Mouse (Mus musculus): ENCODE results near the gene Gm20538.

Gene Gm20538

DNA sequence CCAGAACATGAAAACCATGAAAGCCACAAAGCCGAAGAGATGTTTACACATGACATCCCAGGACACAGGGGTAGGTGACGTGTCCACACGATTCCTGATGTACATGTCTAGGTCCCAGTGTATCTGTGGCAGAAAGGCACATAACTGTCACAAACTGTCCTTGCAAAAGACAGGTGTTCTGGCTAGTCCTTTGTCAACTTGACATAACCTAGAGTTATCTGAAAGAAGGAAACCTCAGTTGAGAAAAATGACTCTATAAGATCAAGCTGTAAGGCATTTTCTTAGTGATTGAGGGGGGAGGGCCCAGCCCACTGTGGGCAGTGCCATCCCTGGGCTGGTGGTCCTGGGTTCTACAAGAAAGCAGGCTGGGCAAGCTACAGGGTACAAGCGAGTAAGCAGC, at the start of gene Gm20538:
TSS of gene Gm20538 (minus strand) at position 101 of the 400 bp plus-strand sequence.
- DNase-seq (ENCODE audit: extremely low spot score, low read depth, low spot score): no peak

DNA sequence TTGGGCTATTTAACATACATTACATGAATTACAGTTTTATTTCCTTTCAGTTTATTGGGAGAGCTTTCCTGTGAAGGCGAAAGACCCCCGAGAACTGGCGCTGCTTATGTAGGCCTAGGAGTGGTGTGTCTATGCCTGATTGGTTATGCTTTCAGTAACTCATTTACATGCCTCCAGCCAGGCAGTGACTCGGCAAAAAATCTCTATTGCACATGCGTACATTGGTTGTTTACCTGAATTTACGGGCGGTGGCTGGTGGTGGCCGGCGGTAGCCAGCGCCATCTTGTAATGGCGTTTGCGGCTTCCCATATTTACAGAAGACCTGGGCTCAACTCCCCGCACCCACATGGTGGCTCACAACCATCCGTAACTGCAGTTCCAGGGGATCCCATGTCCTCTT, 41.5 kb upstream of the Gm20538 start:
- DNase-seq (ENCODE audit: extremely low spot score, low read depth, low spot score): no peak

DNA sequence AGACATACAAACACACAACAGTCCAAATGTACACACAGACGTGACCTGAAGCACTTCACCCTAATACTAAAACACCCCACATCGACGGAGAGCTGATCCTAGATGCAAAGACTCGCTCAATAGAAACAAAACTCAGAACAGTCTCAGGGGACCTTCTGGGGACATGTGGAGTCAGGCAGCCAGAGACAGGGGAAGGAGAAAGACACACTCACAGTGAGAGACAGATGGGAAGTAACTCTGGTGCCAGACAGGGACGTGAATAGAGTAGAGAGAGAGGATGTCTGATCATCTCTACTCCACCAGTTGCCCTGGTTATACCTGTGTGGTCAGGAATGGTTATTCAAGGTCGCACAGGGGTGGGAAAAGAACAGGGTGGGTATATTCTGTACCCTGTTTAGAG, 39.0 kb upstream of the Gm20538 start:
- no peak for DNase-seq (ENCODE audit: extremely low spot score, low read depth, low spot score)

DNA sequence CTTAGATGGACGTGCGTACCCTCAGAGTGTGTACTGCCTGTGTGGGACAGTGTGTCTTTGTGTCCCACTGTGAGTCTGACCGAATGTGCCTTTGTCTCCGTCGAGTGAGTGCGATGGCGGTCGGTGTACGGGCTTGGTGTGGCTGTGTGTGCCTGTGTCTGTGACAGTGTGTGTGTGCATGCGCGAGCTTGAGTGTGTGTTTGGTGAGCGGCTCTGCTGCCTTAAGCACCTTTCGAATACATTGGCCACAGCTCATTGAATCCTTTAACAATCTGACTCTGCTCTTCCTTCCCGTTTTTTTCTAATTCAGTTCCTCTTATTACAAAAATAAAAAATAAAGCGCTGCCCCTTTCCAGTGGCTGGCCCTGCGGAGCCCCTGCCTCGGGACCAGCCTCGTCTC, 38.4 kb upstream of the Gm20538 start:
- DNase-seq (ENCODE audit: extremely low spot score, low read depth, low spot score): no peak

DNA sequence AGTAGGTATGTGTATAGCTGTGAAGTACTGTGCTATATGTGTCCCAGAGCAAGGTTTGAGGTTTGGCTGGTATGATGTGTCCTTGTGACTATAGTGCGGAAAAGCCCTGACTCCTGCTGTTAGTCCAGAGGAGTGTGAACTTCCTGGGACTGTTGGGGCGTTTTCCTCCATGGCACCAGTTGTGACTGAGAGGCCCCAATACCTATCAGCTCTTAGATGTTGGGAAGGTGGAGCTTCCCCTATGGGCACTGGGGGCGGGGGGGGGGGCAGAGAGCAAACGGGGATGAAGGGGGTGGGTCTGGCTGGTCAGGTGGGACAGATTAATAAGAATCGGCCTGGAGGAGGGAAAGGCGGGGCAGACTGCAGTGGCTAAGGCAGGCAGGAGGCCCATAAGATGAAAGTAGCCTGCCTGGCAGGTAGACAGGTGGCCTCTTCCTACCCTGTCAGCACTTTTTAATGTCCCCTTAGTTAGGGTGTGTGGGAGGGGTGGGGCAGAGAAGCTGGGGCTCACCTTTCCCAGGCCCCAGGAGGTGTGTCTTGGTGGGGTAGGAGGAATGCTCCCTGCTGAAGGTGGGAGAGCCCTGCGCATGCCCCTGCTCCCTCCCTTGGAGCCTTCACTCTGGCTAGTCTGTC, 37.1 kb upstream of the Gm20538 start:
- no peak for DNase-seq (ENCODE audit: extremely low spot score, low read depth, low spot score)

DNA sequence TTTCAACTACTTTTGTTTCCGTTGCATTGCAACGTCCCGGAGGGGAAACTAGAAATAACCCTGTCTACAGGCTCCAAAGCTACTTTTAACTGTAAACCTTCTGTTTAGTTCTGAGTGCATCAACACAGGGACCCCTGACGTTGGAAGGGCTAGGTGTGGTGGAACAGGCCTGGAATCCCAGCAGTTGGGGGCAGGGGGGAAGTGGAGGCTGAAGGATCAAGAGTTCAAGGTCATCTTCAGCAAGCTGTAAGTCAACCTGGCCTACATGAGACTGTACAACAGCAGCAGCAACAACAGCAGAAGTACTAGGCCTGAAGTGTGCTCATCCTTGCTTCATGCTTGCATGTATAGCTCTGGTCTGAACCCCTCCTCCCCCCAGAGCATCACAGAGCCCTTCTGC, 35.4 kb upstream of the Gm20538 start:
- DNase-seq (ENCODE audit: extremely low spot score, low read depth, low spot score): no peak

DNA sequence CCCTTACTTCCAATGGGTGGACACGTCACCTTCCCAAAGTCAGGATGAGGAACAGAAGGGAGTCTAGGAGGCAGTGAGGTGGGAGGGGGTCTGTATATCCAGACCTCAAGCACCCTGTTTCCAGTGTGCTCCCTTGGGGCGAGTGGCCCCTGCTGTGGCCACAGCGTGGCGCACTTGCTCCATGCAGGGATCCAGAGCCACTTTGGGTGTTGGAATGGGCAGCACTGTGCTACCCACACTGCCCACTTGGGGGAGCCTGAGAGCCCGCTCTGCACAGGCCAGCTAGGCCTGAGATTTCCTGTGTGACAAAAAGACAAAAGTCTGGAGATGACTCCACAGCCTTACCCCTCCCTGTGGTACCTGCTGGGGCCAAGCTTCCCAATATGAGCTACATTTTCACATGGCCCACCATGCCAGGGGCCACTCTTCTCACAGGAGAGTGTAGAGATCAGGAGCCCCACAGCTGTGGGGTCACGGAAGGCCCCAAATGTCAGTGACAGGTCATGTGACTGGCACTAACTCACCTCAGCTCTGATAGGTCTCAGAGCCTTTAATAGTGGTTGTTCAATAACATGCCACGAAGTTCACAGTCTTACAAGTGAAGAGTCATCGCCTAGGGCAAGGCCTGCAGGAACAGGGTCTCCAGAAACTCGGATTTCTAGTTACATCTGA, 30.1 kb upstream of the Gm20538 start:
- DNase-seq (ENCODE audit: extremely low spot score, low read depth, low spot score): peak; percentile 68

DNA sequence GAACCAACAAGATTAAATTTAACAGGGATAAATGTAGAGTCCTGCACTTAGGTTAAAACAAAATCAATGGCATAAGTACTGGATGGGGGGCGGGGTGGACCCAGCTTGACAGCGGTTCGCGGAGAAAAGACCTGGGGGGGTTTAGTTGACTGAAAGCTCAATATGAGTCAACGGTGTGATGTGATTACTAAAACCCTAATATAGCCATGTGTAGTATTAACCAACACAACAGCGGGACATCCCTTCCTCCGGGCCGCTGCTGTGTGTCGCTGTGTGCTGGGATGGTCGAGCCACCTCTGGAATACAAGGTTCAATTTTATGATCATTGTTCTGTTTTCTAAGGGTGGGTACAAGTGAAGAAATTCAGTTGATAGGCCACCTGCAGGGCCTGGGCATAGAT, 29.5 kb upstream of the Gm20538 start:
- DNase-seq (ENCODE audit: extremely low spot score, low read depth, low spot score): no peak

DNA sequence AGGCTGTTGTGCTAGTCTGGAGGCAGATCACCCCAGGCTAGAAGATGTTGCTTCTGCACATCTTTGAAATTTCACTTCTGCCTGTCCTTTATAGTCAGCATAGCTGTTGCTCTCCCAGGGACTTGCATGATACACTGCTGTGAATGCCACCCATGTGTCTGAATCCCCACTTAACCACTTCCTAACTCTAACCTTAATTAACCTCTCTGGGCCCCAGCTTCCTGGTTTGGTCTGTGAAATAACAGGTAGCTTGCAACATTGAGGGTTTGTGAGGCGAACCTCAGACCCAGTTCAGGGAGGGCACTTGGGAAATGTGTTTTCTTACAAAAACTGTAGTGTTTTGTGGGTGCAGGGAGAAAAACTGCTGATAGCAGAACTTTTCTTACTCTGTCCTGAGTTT, 25.4 kb upstream of the Gm20538 start:
- DNase-seq (ENCODE audit: extremely low spot score, low read depth, low spot score): no peak

DNA sequence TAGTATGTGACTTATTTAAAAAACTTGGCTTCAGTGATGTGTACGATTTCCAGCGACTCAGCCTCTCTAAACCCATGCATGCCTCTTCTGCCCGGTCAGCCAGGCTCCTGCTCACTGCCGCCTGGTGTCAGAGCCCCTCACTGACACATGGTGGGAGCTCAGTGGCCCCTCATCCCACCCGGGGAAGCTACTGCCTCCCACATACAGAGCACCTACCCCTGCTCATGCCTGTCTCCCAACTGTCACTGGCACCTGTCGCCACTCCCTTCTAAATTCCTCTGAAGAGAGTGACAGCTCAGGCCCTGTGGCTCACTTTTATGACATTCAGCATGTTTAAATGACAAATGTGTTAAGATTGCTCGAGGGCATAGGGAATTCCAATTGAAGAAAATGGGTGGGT, 23.6 kb upstream of the Gm20538 start:
- no peak for DNase-seq (ENCODE audit: extremely low spot score, low read depth, low spot score)

DNA sequence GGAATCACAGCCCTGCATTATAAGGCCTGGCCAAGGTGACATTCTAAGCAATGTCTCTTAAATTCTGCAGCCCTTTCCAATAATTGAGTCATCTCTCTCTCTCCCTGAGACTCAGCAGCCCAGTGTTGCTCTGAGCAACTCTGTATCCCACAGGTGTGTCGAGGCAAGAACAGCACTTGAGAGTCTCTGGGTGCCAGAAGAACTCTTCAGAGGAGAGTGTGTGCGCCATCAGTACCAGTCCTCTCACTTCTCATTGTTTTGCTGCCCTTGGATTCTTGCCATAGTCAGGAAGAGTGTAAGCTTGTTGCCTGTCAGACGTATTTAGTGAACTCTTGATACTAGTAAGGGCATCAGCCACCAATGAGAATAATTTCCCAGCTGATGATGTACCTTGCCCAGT, 15.1 kb upstream of the Gm20538 start:
- DNase-seq (ENCODE audit: extremely low spot score, low read depth, low spot score): no peak

DNA sequence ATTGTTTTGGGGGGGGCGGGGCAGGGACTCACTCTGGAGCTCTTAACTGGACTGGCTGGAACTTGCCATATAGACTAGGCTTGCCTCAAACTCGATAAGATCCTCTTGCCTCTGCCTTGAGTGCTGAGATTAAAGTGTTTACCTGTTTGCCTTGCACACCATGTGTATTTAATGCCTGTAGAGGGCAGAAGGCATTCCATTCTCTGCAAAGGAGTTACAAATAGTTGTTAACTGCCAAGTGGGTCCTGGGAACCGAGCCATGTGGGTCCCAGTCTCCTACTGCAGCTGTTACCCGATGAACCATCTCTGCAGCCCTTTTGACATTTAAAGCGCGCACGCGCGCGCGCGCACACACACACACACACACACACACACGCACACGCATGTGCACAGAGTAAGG, 11.4 kb upstream of the Gm20538 start:
- DNase-seq (ENCODE audit: extremely low spot score, low read depth, low spot score): no peak

DNA sequence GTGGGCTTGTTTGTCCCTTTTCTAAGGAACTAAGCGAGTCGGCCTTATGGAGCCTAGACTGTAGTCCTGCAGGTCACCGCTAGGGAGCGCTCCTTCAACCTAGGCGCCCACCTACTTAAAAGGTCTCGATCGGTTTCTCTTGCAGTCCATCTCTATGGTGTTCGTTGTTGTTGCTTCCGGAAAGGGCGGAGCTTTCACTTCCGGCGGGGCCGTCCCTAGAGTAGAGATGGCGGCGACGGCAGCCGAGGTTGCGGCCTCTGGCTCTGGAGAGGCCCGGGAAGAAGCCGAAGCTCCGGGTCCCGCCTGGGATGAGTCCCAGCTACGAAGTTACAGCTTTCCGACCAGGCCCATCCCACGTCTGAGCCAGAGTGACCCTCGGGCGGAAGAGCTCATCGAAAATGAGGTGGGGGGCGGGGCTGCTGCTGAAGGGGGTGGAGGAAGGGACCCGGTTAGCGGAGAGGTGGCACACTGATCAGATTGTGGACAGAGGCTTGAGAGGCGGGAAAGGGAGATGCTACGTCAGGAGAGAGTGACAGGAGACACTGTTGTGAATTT, 10.1 kb upstream of the Gm20538 start, which contains the start of gene Hif1an:
TSS of gene Hif1an (plus strand) at position 199 of the 555 bp plus-strand sequence.
- peak; percentile 98 for DNase-seq (ENCODE audit: extremely low spot score, low read depth, low spot score)

DNA sequence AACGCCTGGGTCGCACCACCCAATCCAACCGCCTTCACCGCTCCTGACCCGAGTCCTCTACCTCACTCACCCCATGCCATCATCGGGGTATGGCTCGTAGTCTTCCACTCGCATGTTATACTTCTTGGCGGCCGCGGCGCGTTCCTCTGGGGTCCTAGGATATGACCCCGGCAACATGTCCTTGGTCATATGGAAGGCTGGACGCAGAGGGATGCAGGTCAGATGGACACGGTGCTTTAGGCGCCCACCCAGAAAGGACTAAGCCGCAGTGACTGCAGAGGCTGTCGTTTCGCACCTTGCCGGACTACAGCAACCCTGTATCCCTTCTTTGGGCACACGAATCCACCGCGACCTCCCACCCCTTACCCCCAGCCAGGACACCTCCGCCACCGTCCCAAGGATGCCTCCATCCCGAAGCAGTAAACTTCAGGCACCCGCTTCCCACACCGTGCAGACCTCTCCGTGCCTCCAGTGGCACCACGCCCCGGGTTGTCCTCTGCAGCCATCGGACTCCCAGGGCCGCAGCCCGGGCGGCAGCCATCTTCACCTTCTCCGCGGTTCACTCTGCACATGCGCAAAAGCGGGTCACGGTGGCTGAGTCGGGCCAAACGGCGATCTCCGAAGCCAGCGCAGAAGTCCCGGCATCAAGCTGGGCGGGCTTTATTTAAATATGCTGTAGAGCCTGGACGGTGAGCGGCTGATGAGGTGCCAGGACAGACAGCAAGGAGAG, 2.4 kb upstream of the Gm20538 start, which contains the start of gene Ndufb8:
TSS of gene Ndufb8 (minus strand) at position 580 of the 730 bp plus-strand sequence.
- peak; percentile 82 for DNase-seq (ENCODE audit: extremely low spot score, low read depth, low spot score)

DNA sequence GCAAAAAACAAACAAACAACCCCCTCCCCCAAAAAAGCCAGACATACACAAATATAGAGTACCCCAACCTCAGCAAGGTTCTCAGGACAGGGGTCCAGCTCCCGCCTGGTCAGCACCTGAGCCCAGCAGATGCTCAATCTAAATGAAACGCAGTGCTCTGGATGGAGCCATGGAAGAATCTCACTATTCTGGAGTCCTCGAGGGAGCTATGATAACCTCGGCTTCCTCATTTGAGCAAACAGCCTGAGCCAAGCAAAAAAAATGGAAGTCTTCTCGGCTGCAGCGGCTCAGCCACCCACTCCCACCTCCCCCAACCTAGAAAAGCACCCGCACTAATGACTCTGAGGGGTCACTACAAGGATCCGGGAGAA, 1.8 kb upstream of the Gm20538 start:
- no peak for DNase-seq (ENCODE audit: extremely low spot score, low read depth, low spot score)

DNA sequence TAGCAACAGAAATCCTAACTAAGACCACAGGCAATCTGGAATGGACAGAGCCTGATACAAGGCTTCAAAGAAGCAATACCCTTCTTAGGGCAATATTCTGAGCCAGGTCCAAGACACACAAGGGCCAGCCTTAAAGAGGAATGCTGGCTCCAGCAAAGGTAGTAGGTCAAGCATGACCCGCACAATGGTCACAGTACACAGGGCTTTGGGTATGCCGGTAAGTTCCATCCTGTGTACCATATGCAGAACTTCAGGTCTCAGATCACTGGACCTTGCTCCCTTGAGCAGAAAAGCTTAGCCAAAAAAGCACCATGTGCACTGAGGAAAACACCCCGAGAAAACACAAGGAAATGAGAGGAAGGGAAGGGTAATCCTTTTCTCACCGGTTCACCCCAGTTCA, 655 bp upstream of the Gm20538 start:
- DNase-seq (ENCODE audit: extremely low spot score, low read depth, low spot score): no peak

DNA sequence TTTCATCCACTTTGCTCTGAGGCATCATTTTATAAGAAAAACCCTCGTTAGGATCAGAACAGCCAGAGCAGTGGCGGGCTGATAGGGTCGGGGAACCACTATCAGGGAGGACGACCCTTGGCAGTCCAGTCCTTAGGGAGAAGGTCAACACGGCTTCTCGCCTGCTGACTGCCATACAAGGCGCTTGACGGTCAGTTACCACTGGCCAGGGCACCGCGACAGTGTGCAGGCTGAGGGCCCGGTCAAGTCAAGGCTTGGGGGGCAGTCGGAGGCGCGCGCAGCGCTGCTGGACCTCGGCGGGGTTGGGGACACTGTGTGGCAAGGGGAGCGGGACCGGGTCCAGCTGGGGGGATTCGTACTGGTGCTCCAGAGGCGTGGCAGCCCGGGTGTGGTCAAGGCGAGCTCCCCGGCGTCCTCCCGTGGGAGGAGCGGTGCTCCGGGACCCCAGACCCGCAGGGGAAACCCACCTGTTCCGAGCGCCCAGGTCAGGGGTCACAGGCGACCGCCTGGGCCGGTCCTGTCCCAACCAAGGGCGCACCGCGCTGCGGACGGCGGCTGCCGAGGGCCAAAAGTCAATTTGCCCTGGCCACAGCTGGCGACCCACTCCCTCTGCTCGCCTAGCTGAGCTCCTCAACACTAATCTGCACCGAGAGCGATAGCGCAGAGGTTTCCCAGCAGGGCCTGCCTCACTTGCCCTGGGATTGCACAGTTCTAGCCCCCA, 7.2 kb downstream of the Gm20538 start, which contains the start of gene Sec31b:
TSS of gene Sec31b (minus strand) at position 544 of the 721 bp plus-strand sequence.
- DNase-seq (ENCODE audit: extremely low spot score, low read depth, low spot score): no peak

DNA sequence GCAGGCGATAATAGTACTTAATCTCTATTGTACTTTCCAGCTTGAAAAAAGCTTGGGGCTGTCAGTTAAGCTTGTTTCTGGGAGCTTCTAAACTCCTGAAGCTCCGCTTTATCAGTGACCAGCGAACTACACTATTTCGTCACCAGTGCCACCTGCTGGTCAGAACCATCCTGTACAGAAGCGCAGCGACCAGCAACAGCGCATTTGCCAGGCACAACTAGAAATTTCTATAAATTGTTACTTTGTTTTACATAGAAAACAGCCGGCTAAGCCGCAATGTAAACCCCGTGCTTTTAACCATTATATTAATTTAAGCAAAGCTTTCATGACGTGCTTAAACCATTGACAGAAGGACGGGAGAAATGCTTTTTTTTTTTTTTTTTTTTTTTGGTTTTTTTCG, 7.9 kb downstream of the Gm20538 start:
- DNase-seq (ENCODE audit: extremely low spot score, low read depth, low spot score): peak; percentile 66

DNA sequence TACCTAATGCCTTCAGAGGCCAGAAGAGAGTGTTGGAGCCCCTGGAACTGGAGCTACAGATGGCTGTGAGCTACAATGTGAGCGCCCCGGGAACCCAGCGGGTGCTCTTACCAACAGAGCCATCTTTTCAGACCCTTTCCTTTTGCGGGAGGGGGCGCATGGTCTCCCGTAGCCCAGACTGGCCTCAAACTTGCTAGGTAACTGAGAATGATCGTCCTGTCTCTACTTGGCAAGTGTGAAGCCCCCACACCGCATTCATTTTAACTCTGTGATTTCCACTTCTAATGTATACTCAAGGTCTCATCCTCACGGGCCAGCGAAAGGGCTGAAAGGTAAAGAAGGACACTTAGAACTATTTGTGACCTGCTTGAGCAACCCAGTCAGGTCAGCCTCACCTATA, 8.3 kb downstream of the Gm20538 start:
- no peak for DNase-seq (ENCODE audit: extremely low spot score, low read depth, low spot score)

DNA sequence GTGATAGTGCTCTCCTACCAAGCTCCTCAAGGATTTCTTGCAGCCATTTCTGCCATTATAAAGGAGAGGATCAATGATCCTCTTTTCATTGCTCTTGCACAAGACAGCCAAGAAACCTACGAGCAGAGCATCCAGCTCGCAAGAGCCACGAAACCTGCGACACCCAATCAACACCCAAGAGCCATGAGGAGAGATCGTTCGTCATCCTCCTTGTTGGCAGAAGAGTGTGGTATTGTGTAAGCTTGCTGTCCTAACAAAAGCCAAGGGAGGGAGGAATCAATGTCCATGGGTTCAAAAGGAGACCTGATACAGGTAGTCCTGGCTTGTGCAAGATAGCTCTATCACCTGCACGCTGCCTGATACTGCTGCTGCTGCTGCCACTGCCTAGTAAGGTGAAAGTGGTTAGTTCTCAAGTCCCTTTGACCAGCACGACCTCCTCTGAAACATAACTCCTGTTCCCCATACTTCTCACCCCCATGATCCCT, 9.9 kb downstream of the Gm20538 start:
- no peak for DNase-seq (ENCODE audit: extremely low spot score, low read depth, low spot score)

DNA sequence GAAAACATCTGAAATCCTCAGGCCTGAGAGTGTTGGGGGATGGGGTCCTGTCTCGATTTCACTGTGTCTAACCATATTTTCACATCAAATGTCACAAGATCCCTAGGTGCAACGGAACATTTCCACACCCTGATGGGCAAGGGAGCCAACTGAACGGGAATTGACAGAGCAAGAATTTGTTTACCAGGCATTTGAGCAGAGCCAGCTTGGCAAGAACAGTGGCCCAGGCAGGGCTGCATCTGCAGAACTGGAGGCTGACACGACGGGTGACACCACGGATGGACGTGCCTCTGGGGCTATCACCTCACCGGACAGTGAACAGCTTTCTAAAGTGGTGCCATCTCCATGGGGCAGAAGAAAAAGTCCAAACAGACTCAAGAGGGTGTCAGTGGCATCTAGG, 15.2 kb downstream of the Gm20538 start:
- DNase-seq (ENCODE audit: extremely low spot score, low read depth, low spot score): no peak

All from hindlimb bud, embryonic 11.5 days (tissue).